Mouse (Mus musculus) liver, embryonic 14.5 days (tissue): ENCODE data around the gene Ccser2. TPM values are rescaled to one million over a fixed set of nuclear protein-coding genes. Genes with fewer than 3 reads are reported as not detected.

Source experiments
- ATAC-seq: fragments of 200-750 bp; cut with Nextera tagmentation; 2 replicates; pipeline ENCODE4 v1.8.0; 2017; ENCODE audit warnings: moderate number of reproducible peaks, mild to moderate bottlenecking, moderate library complexity; ENCODE audit not compliant: insufficient read depth
- DNase-seq, 3 experiments: peaks; one replicate each; pipeline ENCODE4 v3.0.0-alpha.2; 2012 to 2013; ENCODE audit warnings: low read depth in 3 of 3, low spot score in 3 of 3
- H3K27ac ChIP-seq: fragments of 300-500 bp; sonication (generic); 2 replicates; pipeline ENCODE4 v1.5.1; 2014; ENCODE audit warnings: moderate library complexity, mild to moderate bottlenecking, control low read depth, inconsistent platforms
- H3K27me3 ChIP-seq: fragments of 300-500 bp; sonication (generic); 2 replicates; pipeline ENCODE4 v1.6.1; 2014; ENCODE audit warnings: mild to moderate bottlenecking, low read length, moderate library complexity; ENCODE audit not compliant: control insufficient read depth, insufficient read depth
- H3K36me3 ChIP-seq: fragments of 300-500 bp; sonication (generic); replicated peaks from 2 replicates; pipeline ENCODE4 v1.6.1; 2014; ENCODE audit warnings: low read depth; ENCODE audit not compliant: control insufficient read depth, insufficient read depth
- H3K4me1 ChIP-seq, 2 experiments: fragments of 200-500 bp in 1 of 2; fragments of 300-500 bp in 1 of 2; sonication (generic) in 1 of 2; replicated peaks; 2 replicates each; pipeline ENCODE4 v1.6.1; 2012 to 2014; ENCODE audit warnings: antibody characterized with exemption in 1 of 2, inconsistent platforms in 1 of 2, low read length in 1 of 2; ENCODE audit not compliant: control insufficient read depth in 2 of 2, insufficient read depth in 2 of 2
- H3K4me2 ChIP-seq: fragments of 300-500 bp; sonication (generic); 2 replicates; pipeline ENCODE4 v1.6.1; 2014; ENCODE audit warnings: low read depth, mild to moderate bottlenecking, control low read depth, moderate library complexity
- H3K4me3 ChIP-seq, 2 experiments: fragments of 200-500 bp in 1 of 2; fragments of 300-500 bp in 1 of 2; sonication (generic) in 1 of 2; 2 replicates each; pipeline ENCODE4 v1.5.1; 2012 to 2014; ENCODE audit warnings: low read depth in 2 of 2, low read length in 2 of 2, mild to moderate bottlenecking in 2 of 2, control low read depth in 1 of 2, inconsistent platforms in 1 of 2, moderate library complexity in 1 of 2; ENCODE audit not compliant: insufficient read depth in 1 of 2
- H3K9ac ChIP-seq: fragments of 300-500 bp; sonication (generic); replicated peaks from 2 replicates; pipeline ENCODE4 v1.6.1; 2014; ENCODE audit warnings: mild to moderate bottlenecking, control low read depth, moderate library complexity
- H3K9me3 ChIP-seq: fragments of 300-500 bp; sonication (generic); 2 replicates; pipeline ENCODE4 v1.6.1; 2016; ENCODE audit warnings: low read length, mixed read lengths; ENCODE audit not compliant: control insufficient read depth
- CTCF ChIP-seq: IDR thresholded peaks from 2 replicates; pipeline ENCODE4 v1.5.1; 2016; ENCODE audit warnings: antibody characterized with exemption, low read depth, control low read depth
- EP300 ChIP-seq: IDR thresholded peaks from 2 replicates; pipeline ENCODE4 v1.6.1; 2016; ENCODE audit warnings: antibody characterized with exemption, low read depth
- WGBS: fragments of 180-500 bp; shearing (Covaris S2); extraction: QIAGEN DNeasy Blood & Tissue Kit; methylation state at CpG from one replicate; pipeline ENCODE4 v1.1.7; 2014; ENCODE audit not compliant: insufficient replicate concordance; 5-methylcytosine and 5-hydroxymethylcytosine counted together
- polyA plus RNA-seq, 2 experiments: library from polyadenylated mRNA; depleted of rRNA in 1 of 2; stranded (reverse) in 1 of 2; unstranded in 1 of 2; fragments of >200 nt; fragmentation: Nextera tagmentation in 1 of 2; extraction: Ambion mirVana in 1 of 2; gene quantifications; 2 replicates each; pipeline versions ENCODE4 v1.2.1 to v1.2.3; 2012 to 2014

Ccser2 gene
- polyA plus RNA-seq, 2 experiments, result 1.6 to 4.1 TPM

DNA sequence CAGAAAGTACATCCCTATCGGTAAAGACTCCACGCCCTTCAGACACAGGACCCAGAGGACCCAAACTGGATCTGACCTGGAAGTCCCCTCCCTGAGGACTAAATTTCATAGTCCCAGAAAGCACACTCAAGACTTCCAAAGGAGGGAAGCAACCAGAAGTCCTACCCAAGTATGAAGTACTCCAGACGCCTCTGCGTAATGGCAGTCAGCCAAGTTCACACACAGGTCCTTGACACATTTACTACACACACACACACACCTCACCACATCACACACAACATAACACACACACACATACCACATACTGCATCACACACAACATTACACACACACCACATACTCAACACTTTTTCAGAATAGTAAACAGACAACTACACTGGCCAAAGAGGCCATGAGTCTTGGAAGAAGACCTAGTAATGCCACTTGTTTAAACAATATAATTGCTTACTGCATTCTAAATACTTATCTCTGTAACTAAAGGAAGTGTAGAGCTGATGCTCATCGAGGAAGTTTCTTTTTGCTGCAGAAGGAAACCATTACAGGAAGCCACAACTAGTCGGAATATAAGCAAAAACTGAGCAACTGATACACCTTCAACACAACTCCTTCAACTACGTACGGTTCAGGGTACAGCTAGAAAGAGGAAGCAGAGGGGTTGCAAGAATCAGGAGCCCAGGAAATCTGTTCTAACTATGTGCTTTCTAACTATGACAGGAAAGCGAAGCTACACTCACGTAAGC, 15.7 kb downstream of the Ccser2 start:
- ATAC-seq (no peak), DNase-seq (no peak)
- Histone ChIP-seq H3K27me3 (no peaks in the 10 kb centered on the region), H3K36me3 (no peaks in the 10 kb centered on the region), H3K9me3 (no peaks in the 10 kb centered on the region), H3K27ac (no peak overlapping the region), H3K9ac (no peak overlapping the region), H3K4me3 (no peak overlapping the region), H3K4me1 (peaks cover 0 to 4% of the 10 kb centered on the region in 2 experiments; a peak in 2 of 4 replicates), H3K4me2 (no peak overlapping the region)
- no peak for TF ChIP-seq EP300
- TF ChIP-seq CTCF, result no peak
- 40% methylated on average over 10 of the region's 10 CpGs for WGBS

DNA sequence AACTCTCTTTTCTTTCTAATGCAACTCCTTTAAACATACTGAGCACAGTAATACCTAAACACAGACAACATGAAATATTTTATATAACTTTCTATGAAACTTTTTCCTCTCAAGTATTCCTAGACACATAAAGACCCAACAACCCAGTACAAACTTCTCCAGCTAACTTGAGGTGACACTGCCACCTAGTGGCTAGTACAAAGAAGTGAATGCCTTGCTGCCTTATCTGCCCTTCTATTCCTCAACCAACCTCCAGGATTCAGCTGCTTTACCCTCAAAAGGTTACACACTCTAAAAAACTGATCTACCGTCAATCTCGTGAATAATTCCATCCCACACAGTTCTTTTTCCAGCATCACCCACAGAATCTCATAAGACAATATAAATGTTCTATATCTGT, 16.4 kb downstream of the Ccser2 start:
- Histone ChIP-seq H3K9me3 (no peaks in the 10 kb centered on the region), H3K27me3 (no peaks in the 10 kb centered on the region), H3K27ac (no peak overlapping the region), H3K4me2 (no peak overlapping the region), H3K36me3 (no peaks in the 10 kb centered on the region), H3K9ac (no peak overlapping the region), H3K4me3 (no peak overlapping the region), H3K4me1 (no peaks in the 10 kb centered on the region; a peak in 2 of 4 replicates)
- WGBS, result 6% methylated on average over 2 of the region's 2 CpGs
- DNase-seq (peak in 1 of 3 experiments; percentile 26), ATAC-seq (no peak)
- TF ChIP-seq EP300 (no peak), CTCF (peak; percentile 79)

DNA sequence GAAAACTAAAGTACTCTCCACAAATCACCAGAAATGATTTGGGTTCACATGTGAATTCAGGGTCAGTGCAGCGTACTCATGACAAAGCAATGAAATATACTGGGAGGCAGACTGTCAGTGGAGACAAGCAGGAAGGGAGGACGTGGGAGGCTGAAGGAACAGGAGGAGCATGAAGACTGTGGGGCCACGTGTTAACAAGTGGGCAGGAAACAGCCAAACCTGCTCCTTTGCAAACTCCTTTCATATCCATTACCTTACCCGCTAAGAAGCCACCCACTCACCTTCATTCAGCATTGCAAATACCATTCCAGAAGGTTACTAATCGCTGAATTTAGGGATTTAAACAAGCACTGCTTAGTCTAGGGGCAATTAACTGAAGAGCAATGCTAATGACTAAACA, 25.9 kb downstream of the Ccser2 start:
- ATAC-seq, result no peak
- 34% methylated on average over 5 of the region's 5 CpGs for WGBS
- TF ChIP-seq EP300 (no peak), CTCF (no peak)
- H3K9ac ChIP-seq, result no peak overlapping the region
- no peak overlapping the region for H3K4me2 ChIP-seq
- no peak overlapping the region for H3K4me3 ChIP-seq
- H3K9me3 ChIP-seq, result no peaks in the 10 kb centered on the region
- no peaks in the 10 kb centered on the region for H3K36me3 ChIP-seq
- no peaks in the 10 kb centered on the region for H3K4me1 ChIP-seq
- no peak for DNase-seq
- H3K27me3 ChIP-seq, result no peaks in the 10 kb centered on the region
- no peak overlapping the region for H3K27ac ChIP-seq

DNA sequence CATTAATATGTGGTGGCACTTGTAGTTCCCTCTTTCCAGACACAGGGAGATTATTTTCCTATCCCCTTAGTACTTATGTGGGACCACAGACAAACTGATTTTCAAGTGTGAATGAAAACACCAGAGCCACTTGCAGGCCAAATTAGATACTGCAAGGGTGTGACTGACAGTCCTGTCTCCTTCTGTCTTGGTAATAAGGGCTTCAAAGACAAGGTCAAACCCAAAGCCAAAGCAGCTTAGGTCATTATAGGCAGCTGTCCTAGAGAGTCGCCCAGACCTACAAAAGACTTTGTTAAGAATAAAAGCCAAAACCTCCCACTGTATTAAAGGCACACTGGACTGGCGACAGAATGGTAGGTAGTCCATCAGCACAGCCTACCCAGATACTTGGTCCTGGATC, 30.6 kb downstream of the Ccser2 start:
- Histone ChIP-seq H3K4me3 (no peak overlapping the region), H3K4me1 (no peaks in the 10 kb centered on the region), H3K9ac (no peak overlapping the region), H3K4me2 (no peak overlapping the region), H3K36me3 (no peaks in the 10 kb centered on the region), H3K27me3 (no peaks in the 10 kb centered on the region), H3K27ac (no peak overlapping the region), H3K9me3 (no peaks in the 10 kb centered on the region)
- ATAC-seq, result no peak
- WGBS, result 56% methylated on average over 2 of the region's 2 CpGs
- TF ChIP-seq EP300, result no peak
- TF ChIP-seq CTCF, result no peak
- no peak for DNase-seq

DNA sequence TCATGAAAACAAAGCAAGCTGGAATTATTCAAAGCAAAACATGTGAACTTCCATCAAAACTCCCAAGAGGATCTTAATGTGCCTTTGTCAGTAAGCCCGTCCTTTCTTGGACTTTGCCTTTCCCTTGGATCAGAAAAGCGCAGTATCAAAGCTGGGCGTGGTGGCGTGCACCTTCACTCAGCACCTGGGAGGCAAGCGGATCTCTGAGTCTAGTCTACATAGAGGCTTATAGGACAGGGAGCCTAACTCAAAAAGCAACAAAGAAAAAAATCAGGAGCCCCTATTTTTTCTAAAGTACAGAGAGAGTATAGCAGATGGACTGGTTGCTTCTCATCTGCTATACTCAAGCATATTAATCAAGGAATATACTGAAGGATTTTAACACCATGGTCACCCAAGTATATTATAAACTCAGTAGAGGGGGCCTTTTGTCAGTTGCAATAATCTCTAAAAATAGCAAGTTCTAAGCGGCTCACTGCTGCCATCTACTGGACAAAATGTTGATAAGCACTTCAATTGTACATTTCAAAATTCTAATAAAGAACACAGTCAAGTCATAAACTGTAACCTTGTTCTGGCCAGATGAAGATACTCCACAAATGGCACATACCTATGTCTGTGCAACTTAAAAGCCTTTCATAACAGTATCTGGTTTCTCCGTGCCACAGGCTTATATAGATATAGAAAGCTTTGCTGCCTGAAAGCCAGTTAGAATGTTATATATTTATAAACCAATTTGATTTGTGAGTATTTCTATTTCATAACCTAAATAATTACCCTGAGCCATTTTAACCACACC, 31.3 kb downstream of the Ccser2 start:
- TF ChIP-seq CTCF, result peak; percentile 67
- no peak for TF ChIP-seq EP300
- H3K9me3 ChIP-seq, result no peaks in the 10 kb centered on the region
- no peak for DNase-seq
- H3K4me2 ChIP-seq, result no peak overlapping the region
- H3K27ac ChIP-seq, result no peak overlapping the region
- no peaks in the 10 kb centered on the region for H3K27me3 ChIP-seq
- no peak for ATAC-seq
- H3K9ac ChIP-seq, result no peak overlapping the region
- H3K4me1 ChIP-seq, result no peaks in the 10 kb centered on the region
- WGBS, result 60% methylated on average over 7 of the region's 7 CpGs
- H3K4me3 ChIP-seq, result no peak overlapping the region
- H3K36me3 ChIP-seq, result no peaks in the 10 kb centered on the region
